Mouse (Mus musculus) lung, adult 2 months (tissue): Measurements from ENCODE around the gene Mvb12a.

Experiments
- CTCF ChIP-seq: fragments of 200-500 bp; IDR thresholded peaks from 2 replicates; pipeline ENCODE4 v1.5.1; 2011; ENCODE audit warnings: mild to moderate bottlenecking, low read length, control low read depth; ENCODE audit not compliant: insufficient read depth
- POLR2A ChIP-seq: fragments of 200-500 bp; IDR thresholded peaks from 2 replicates; pipeline ENCODE4 v1.6.1; 2011; ENCODE audit warnings: low read depth, mild to moderate bottlenecking, control low read depth, low read length, borderline replicate concordance; ENCODE audit errors: extremely low read depth

GRCm38 (mm10) chr8:71580201-71580600 lies 37.5 kb downstream of the Mvb12a start:
- TF ChIP-seq CTCF, result no peak
- TF ChIP-seq POLR2A, result no peak
